Mouse (Mus musculus) kidney, adult 2 months (tissue): ENCODE results near the gene Cacna1b.

Experiments used
- CTCF ChIP-seq: fragments of 200-500 bp; conservative IDR thresholded peaks from 2 replicates; pipeline ENCODE4 v1.5.1; 2011; ENCODE audit warnings: low read depth, mild to moderate bottlenecking, control low read depth, low read length, moderate library complexity, mixed read lengths; ENCODE audit not compliant: insufficient read depth, insufficient read length
- POLR2A ChIP-seq: fragments of 200-500 bp; IDR thresholded peaks from one replicate; pipeline ENCODE4 v1.6.1; 2011; ENCODE audit warnings: low read depth, low read length, control low read depth

- TF ChIP-seq CTCF (no peak), POLR2A (no peak)
These were observed 34.0 kb upstream of the Cacna1b start for GRCm38 (mm10) chr2:24796833-24797457.
